Mouse (Mus musculus): ENCODE measurements around the gene Ddx46. TPM values are rescaled to one million over a fixed set of nuclear protein-coding genes. Genes with fewer than 3 reads are reported as not detected.

The Ddx46 gene
- 29.0 and 31.6 TPM in 2 replicates for polyA plus RNA-seq (2015; fragmentation: Nextera tagmentation; extraction: Ambion mirVana)

DNA sequence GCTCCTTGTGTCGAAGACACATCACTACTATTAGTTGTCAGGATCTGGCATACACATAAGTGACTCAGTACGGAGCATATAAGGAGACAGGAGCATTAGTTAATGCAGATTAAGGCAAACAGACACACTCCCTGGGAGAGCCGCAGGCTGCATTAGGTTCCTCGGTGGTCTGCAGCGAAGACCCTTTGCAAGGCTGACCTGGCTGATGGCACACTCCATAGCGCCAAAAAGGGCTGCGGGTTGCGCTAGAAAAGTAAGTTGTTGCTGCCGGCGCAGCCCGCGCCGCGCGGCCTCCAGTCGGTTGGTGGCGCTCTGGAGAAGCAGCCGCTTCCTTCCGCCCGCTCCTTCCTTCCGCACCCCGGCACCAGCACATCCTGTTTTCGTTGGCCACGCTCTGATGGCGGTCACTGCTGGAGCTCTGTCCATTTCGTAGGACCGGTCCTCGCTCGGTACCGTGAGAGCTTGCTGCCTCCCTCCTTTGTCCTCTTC lies at the start of gene Ddx46:
Gene Ddx46 (plus strand): TSS at position 389 of the 489 bp plus-strand sequence.
- WGBS, result 5% methylated on average over 30 of the region's 30 CpGs
- Histone ChIP-seq H3K27me3 (no peaks in the 10 kb centered on the region), H3K4me3 (peak within 1 kb of the TSS; percentile 99), H3K36me3 (peaks cover 45% of the 10 kb centered on the region), H3K4me1 (peaks cover 15% of the 10 kb centered on the region), H3K27ac (no peak within 1 kb of the TSS), H3K9me3 (no peaks in the 10 kb centered on the region), H3K4me2 (peak within 1 kb of the TSS; percentile 78), H3K9ac (peak within 1 kb of the TSS; percentile 95)
- ATAC-seq (ENCODE audit: borderline replicate concordance, extremely low read depth, low FRiP score, low TSS enrichment), result peak; percentile 84

- peaks cover 27% of the 10 kb centered on the region for H3K36me3 ChIP-seq
- 64% methylated on average over 4 of the region's 4 CpGs for WGBS
- H3K4me3 ChIP-seq, result no peak overlapping the region
- peaks cover 12% of the 10 kb centered on the region for H3K4me1 ChIP-seq
- no peak overlapping the region for H3K4me2 ChIP-seq
- H3K9me3 ChIP-seq, result no peaks in the 10 kb centered on the region
- no peak overlapping the region for H3K27ac ChIP-seq
- no peaks in the 10 kb centered on the region for H3K27me3 ChIP-seq
- no peak for ATAC-seq (ENCODE audit: borderline replicate concordance, extremely low read depth, low FRiP score, low TSS enrichment)
- H3K9ac ChIP-seq, result no peak overlapping the region
These were observed 42.8 kb upstream of the Ddx46 start for GRCm38 (mm10) chr13:55591961-55592490.

- 4% methylated on average over 29 of the region's 29 CpGs for WGBS
- H3K27me3 ChIP-seq, result no peaks in the 10 kb centered on the region
- peak overlapping the region; percentile 75 for H3K9ac ChIP-seq
- H3K9me3 ChIP-seq, result no peaks in the 10 kb centered on the region
- peak overlapping the region; percentile 21; the same call in 1 of the 2 replicates for H3K27ac ChIP-seq
- H3K4me1 ChIP-seq, result peaks cover 12% of the 10 kb centered on the region
- peak overlapping the region; percentile 65 for H3K4me3 ChIP-seq
- peak; percentile 98 for ATAC-seq (ENCODE audit: borderline replicate concordance, extremely low read depth, low FRiP score, low TSS enrichment)
- H3K4me2 ChIP-seq, result peak overlapping the region; percentile 63
- peaks cover 33% of the 10 kb centered on the region for H3K36me3 ChIP-seq
These were observed 42.1 kb upstream of the Ddx46 start for GRCm38 (mm10) chr13:55592512-55593253.

DNA sequence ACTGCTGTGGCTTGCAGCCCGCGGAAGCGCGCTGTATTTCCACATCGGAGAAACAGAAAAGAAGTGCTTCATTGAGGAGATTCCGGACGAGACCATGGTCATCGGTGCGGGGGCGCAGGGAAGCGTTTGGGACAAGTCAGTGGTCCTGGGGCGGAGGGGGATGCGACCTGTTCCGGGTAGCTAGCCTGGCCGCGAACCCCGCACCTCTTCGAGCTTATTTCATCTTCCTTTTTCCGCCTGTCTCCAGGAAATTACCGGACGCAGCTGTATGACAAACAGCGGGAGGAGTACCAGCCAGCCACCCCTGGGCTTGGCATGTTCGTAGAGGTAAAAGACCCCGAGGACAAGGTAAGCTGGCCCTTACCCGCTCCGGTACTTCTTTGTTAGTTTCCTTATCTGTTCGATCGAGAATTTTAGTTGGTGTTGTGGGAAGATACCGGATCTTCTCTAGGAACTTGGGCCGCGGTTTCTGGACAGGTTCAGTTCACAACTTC lies 41.5 kb upstream of the Ddx46 start:
- Histone ChIP-seq H3K9ac (peak overlapping the region; percentile 75), H3K4me2 (peak overlapping the region; percentile 63), H3K4me1 (peaks cover 12% of the 10 kb centered on the region), H3K27ac (peak overlapping the region; percentile 21; the same call in 1 of the 2 replicates), H3K4me3 (peak overlapping the region; percentile 65), H3K27me3 (no peaks in the 10 kb centered on the region), H3K9me3 (no peaks in the 10 kb centered on the region), H3K36me3 (peaks cover 38% of the 10 kb centered on the region)
- WGBS, result under 1% methylated on average over 31 of the region's 31 CpGs
- peak; percentile 47; the same call in 1 of the 2 replicates for ATAC-seq (ENCODE audit: borderline replicate concordance, extremely low read depth, low FRiP score, low TSS enrichment)

GRCm38 (mm10) chr13:55595375-55595774 lies 39.5 kb upstream of the Ddx46 start:
- H3K4me1 ChIP-seq, result peaks cover 18% of the 10 kb centered on the region
- H3K36me3 ChIP-seq, result peaks cover 38% of the 10 kb centered on the region
- ATAC-seq (ENCODE audit: borderline replicate concordance, extremely low read depth, low FRiP score, low TSS enrichment), result no peak
- WGBS, result 86% methylated on average over 12 of the region's 12 CpGs
- H3K4me2 ChIP-seq, result no peak overlapping the region
- H3K4me3 ChIP-seq, result no peak overlapping the region
- no peaks in the 10 kb centered on the region for H3K9me3 ChIP-seq
- no peak overlapping the region for H3K9ac ChIP-seq
- H3K27me3 ChIP-seq, result no peaks in the 10 kb centered on the region
- H3K27ac ChIP-seq, result no peak overlapping the region

DNA sequence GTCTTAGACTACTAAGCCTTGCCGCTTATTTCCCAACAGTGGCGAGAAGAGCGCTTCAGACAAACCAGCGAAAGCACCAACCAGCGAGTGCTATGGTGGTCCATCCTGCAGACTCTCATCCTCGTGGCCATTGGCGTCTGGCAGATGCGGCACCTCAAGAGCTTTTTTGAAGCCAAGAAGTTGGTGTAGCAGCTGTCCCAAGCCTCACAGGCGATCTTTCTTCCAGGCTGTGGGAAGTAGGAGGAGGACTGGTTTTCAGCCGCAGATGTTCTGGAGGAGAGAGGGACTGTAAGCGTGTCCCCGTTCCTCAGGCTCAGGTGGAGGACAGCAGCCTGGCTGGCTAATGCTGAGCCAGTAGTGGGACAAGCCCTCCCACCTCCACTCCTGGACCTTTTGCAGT lies 38.0 kb upstream of the Ddx46 start:
- Histone ChIP-seq H3K27me3 (no peaks in the 10 kb centered on the region), H3K36me3 (peaks cover 38% of the 10 kb centered on the region), H3K9ac (no peak overlapping the region), H3K4me3 (no peak overlapping the region), H3K4me2 (no peak overlapping the region), H3K9me3 (no peaks in the 10 kb centered on the region), H3K27ac (no peak overlapping the region), H3K4me1 (peaks cover 28% of the 10 kb centered on the region)
- WGBS, result 92% methylated on average over 12 of the region's 12 CpGs
- ATAC-seq (ENCODE audit: borderline replicate concordance, extremely low read depth, low FRiP score, low TSS enrichment), result no peak

GRCm38 (mm10) chr13:55599566-55600540 lies 35.0 kb upstream of the Ddx46 start, which contains the start of gene B4galt7:
B4galt7 (plus strand) TSS chr13:55599896.
- Histone ChIP-seq H3K27me3 (no peaks in the 10 kb centered on the region), H3K36me3 (peaks cover 32% of the 10 kb centered on the region), H3K27ac (peak within 1 kb of the TSS; percentile 34), H3K9ac (peak within 1 kb of the TSS; percentile 88), H3K9me3 (no peaks in the 10 kb centered on the region), H3K4me1 (peaks cover 17% of the 10 kb centered on the region), H3K4me2 (peak within 1 kb of the TSS; percentile 79), H3K4me3 (peak within 1 kb of the TSS; percentile 89)
- peak; percentile 89 for ATAC-seq (ENCODE audit: borderline replicate concordance, extremely low read depth, low FRiP score, low TSS enrichment)
- 6% methylated on average over 51 of the region's 51 CpGs for WGBS

DNA sequence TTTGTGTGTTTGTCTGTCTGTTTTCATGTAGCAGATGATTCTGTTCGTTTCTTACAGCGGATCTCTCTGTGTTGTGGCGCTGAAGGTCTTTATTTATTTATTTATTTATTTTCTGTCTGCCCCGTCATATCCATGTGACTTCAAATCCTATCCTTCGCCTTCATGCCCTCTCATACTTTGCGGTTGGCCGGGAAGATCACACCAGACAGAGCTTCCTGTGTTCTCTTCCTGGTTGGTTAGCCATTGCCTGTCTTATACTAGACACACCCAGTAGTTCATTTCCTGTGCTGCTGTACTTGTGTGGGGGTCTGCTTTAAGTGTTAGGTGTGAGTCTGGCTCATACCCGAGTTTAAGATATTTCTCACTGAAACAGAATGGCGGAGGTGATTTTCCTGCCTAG lies 34.2 kb upstream of the Ddx46 start:
- H3K27me3 ChIP-seq, result no peaks in the 10 kb centered on the region
- ATAC-seq (ENCODE audit: borderline replicate concordance, extremely low read depth, low FRiP score, low TSS enrichment), result no peak
- peak overlapping the region; percentile 88 for H3K9ac ChIP-seq
- H3K4me2 ChIP-seq, result peak overlapping the region; percentile 79
- H3K4me1 ChIP-seq, result peaks cover 17% of the 10 kb centered on the region
- no peaks in the 10 kb centered on the region for H3K9me3 ChIP-seq
- peaks cover 24% of the 10 kb centered on the region for H3K36me3 ChIP-seq
- H3K27ac ChIP-seq, result no peak overlapping the region
- peak overlapping the region; percentile 89 for H3K4me3 ChIP-seq
- WGBS, result 15% methylated on average over 9 of the region's 9 CpGs

- peaks cover 21% of the 10 kb centered on the region for H3K36me3 ChIP-seq
- WGBS, result 3% methylated on average over 3 of the region's 3 CpGs
- H3K4me1 ChIP-seq, result peaks cover 17% of the 10 kb centered on the region
- H3K4me3 ChIP-seq, result no peak overlapping the region
- no peak overlapping the region for H3K4me2 ChIP-seq
- ATAC-seq (ENCODE audit: borderline replicate concordance, extremely low read depth, low FRiP score, low TSS enrichment), result no peak
- no peak overlapping the region for H3K27ac ChIP-seq
- H3K9ac ChIP-seq, result no peak overlapping the region
- no peaks in the 10 kb centered on the region for H3K27me3 ChIP-seq
- H3K9me3 ChIP-seq, result no peaks in the 10 kb centered on the region
These were observed 33.2 kb upstream of the Ddx46 start for GRCm38 (mm10) chr13:55601611-55602010.

GRCm38 (mm10) chr13:55604606-55605005 lies 30.2 kb upstream of the Ddx46 start:
- Histone ChIP-seq H3K27ac (no peak overlapping the region), H3K36me3 (peaks cover 36% of the 10 kb centered on the region), H3K4me3 (no peak overlapping the region), H3K4me1 (peaks cover 12% of the 10 kb centered on the region), H3K9me3 (no peaks in the 10 kb centered on the region), H3K9ac (no peak overlapping the region), H3K27me3 (no peaks in the 10 kb centered on the region), H3K4me2 (no peak overlapping the region)
- ATAC-seq (ENCODE audit: borderline replicate concordance, extremely low read depth, low FRiP score, low TSS enrichment), result no peak
- WGBS, result 84% methylated on average over 3 of the region's 3 CpGs

GRCm38 (mm10) chr13:55606899-55607623 lies 27.8 kb upstream of the Ddx46 start:
- WGBS, result 73% methylated on average over 10 of the region's 10 CpGs
- no peak; the same call in 1 of the 2 replicates for ATAC-seq (ENCODE audit: borderline replicate concordance, extremely low read depth, low FRiP score, low TSS enrichment)
- no peaks in the 10 kb centered on the region for H3K9me3 ChIP-seq
- H3K9ac ChIP-seq, result no peak overlapping the region
- H3K4me2 ChIP-seq, result no peak overlapping the region
- no peaks in the 10 kb centered on the region for H3K27me3 ChIP-seq
- H3K36me3 ChIP-seq, result peaks cover 36% of the 10 kb centered on the region
- no peaks in the 10 kb centered on the region for H3K4me1 ChIP-seq
- H3K27ac ChIP-seq, result no peak overlapping the region
- no peak overlapping the region for H3K4me3 ChIP-seq

All from lung, embryonic 15.5 days (tissue).